Mouse (Mus musculus) R1 (cell line): Measurements from ENCODE around the gene Olfr1275.

Experiments
- DNase-seq: peaks from one replicate; pipeline ENCODE4 v3.0.0-alpha.2; 2018; ENCODE audit warnings: low read depth, low spot score

Gene Olfr1275

GRCm38 (mm10) chr2:111235186-111235585 is at the start of gene Olfr1275:
Gene Olfr1275 (minus strand): TSS chr2:111235286.
- DNase-seq, result no peak

GRCm38 (mm10) chr2:111274006-111274405 is 38.9 kb upstream of the Olfr1275 start, which contains the start of gene Olfr1277:
Gene Olfr1277 (minus strand): TSS chr2:111274106.
- no peak for DNase-seq

- DNase-seq, result no peak
Measured at GRCm38 (mm10) chr2:111254216-111254615, 19.1 kb upstream of the Olfr1275 start, which contains the start of gene Olfr1276. Gene Olfr1276 (plus strand): TSS chr2:111254516.

- no peak for DNase-seq
Measured at GRCm38 (mm10) chr2:111229502-111229901, 5.6 kb downstream of the Olfr1275 start, which contains the start of gene 4930430A15Rik. Gene 4930430A15Rik (minus strand): TSS chr2:111229602.

- DNase-seq, result no peak
Measured at GRCm38 (mm10) chr2:111182068-111182467, 53.0 kb downstream of the Olfr1275 start.
